Mouse (Mus musculus) hindbrain, embryonic 14.5 days (tissue): ENCODE measurements around the gene Dnah12. TPM values are rescaled to one million over a fixed set of nuclear protein-coding genes. Genes with fewer than 3 reads are reported as not detected.
"Not testable (repeated sequence)": the region's sequence is repeated elsewhere in the genome, so short reads cannot be mapped to it uniquely, and the experiment has no call there.

Experiments used
- ATAC-seq: fragments of 200-750 bp; cut with Nextera tagmentation; 2 replicates; pipeline ENCODE4 v1.8.0; 2017; ENCODE audit warnings: moderate number of reproducible peaks, mild to moderate bottlenecking, moderate TSS enrichment, moderate library complexity; ENCODE audit not compliant: low FRiP score
- DNase-seq: peaks from one replicate; pipeline ENCODE4 v3.0.0-alpha.2; 2015; ENCODE audit warnings: low spot score
- H3K27ac ChIP-seq: fragments of 300-500 bp; sonication (generic); 2 replicates; pipeline ENCODE4 v1.5.1; 2014; ENCODE audit warnings: mild to moderate bottlenecking, moderate library complexity
- H3K27me3 ChIP-seq: fragments of 300-500 bp; sonication (generic); 2 replicates; pipeline ENCODE4 v1.6.1; 2014; ENCODE audit warnings: mild to moderate bottlenecking, low read length, mixed read lengths; ENCODE audit not compliant: control insufficient read depth, insufficient read depth
- H3K36me3 ChIP-seq: fragments of 300-500 bp; sonication (generic); replicated peaks from 2 replicates; pipeline ENCODE4 v1.6.1; 2014; ENCODE audit not compliant: control insufficient read depth, insufficient read depth
- H3K4me1 ChIP-seq: fragments of 300-500 bp; sonication (generic); replicated peaks from 2 replicates; pipeline ENCODE4 v1.6.1; 2014; ENCODE audit warnings: antibody characterized with exemption, low read length, mixed read lengths; ENCODE audit not compliant: control insufficient read depth, insufficient read depth
- H3K4me2 ChIP-seq: fragments of 300-500 bp; sonication (generic); replicated peaks from 2 replicates; pipeline ENCODE4 v1.6.1; 2014; ENCODE audit warnings: mild to moderate bottlenecking, moderate library complexity
- H3K4me3 ChIP-seq: fragments of 300-500 bp; sonication (generic); replicated peaks from 2 replicates; pipeline ENCODE4 v1.5.1; 2014; ENCODE audit warnings: mild to moderate bottlenecking, low read length
- H3K9ac ChIP-seq: fragments of 300-500 bp; sonication (generic); 2 replicates; pipeline ENCODE4 v1.6.1; 2014
- H3K9me3 ChIP-seq: fragments of 300-500 bp; sonication (generic); 2 replicates; pipeline ENCODE4 v1.6.1; 2016; ENCODE audit warnings: low read length; ENCODE audit not compliant: control insufficient read depth
- WGBS: fragments of 180-500 bp; shearing (Covaris S2); extraction: QIAGEN DNeasy Blood & Tissue Kit; methylation state at CpG from one replicate; pipeline ENCODE4 v1.1.7; 2014; 5-methylcytosine and 5-hydroxymethylcytosine counted together
- polyA plus RNA-seq: library from polyadenylated mRNA; unstranded; fragments of >200 nt; fragmentation: Nextera tagmentation; extraction: Ambion mirVana; gene quantifications from 2 replicates; pipeline ENCODE4 v1.2.1, GENCODE M21; 2014

The Dnah12 gene
- polyA plus RNA-seq, 1 experiment from 2014 or later: 0.03 TPM

DNA sequence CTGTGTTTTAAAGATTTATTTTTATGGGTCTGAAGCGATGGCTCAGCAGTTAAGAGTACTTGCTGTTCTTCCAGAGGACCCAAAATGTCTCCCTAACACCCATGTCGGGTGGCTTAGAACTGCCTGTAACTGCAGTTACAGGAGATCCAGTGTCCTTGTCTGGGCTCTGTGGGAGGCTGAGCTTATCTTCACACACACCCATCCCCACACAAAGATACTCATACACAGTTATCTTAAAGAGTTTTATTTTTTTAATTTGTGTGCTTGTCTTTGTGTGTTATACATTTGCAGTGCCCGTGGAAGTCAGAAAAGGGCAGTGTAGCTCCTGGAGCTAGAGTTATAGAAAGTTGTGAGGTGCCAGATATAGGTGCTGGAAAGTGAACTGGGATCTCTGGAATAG, 197.7 kb downstream of the Dnah12 start:
- no peak overlapping the region for H3K9ac ChIP-seq
- WGBS: 92% methylated on average over 3 of the region's 3 CpGs
- H3K4me2 ChIP-seq: no peak overlapping the region

DNA sequence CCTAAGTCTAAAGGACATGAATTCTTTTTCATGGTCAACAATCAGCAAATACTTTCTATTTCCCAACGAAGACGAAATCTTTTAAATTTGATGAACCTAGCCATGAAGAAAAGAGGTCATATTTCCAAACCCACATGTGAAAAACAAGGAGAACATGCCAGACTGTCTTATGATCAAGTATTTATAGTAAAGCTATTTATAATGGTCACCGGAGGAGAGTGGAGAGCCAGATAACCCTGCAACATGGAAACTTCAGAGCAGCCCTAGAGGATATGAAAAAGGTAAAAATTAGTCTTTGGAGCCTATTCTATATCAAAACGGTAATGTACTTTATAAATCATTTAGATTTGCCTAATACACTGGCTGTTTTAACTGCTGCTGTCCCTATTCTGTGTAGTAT, 201.3 kb downstream of the Dnah12 start, which contains the start of gene Asb14:
Gene Asb14 (plus strand): TSS at position 166 of the 400 bp plus-strand sequence.
- Histone ChIP-seq H3K9me3 (no peaks in the 10 kb centered on the region), H3K36me3 (no peaks in the 10 kb centered on the region), H3K4me3 (no peak within 1 kb of the TSS), H3K27me3 (no peaks in the 10 kb centered on the region), H3K27ac (no peak within 1 kb of the TSS), H3K4me2 (no peak within 1 kb of the TSS), H3K9ac (no peak within 1 kb of the TSS), H3K4me1 (no peaks in the 10 kb centered on the region)
- ATAC-seq (no peak), DNase-seq (no peak)
- WGBS: 95% methylated on average over 4 of the region's 4 CpGs

More for the DNA sequence above, 197.7 kb downstream of the Dnah12 start:
- Histone ChIP-seq H3K27ac (no peak overlapping the region), H3K4me1 (no peaks in the 10 kb centered on the region), H3K9me3 (no peaks in the 10 kb centered on the region), H3K27me3 (no peaks in the 10 kb centered on the region), H3K36me3 (no peaks in the 10 kb centered on the region), H3K4me3 (no peak overlapping the region)
- DNase-seq: no peak
- ATAC-seq: no peak

GRCm38 (mm10) chr14:26899490-26899889, 206.4 kb downstream of the Dnah12 start:
- Histone ChIP-seq H3K4me1 (no peaks in the 10 kb centered on the region), H3K27me3 (no peaks in the 10 kb centered on the region), H3K4me2 (no peak overlapping the region), H3K9ac (no peak overlapping the region), H3K4me3 (no peak overlapping the region), H3K36me3 (no peaks in the 10 kb centered on the region), H3K27ac (no peak overlapping the region), H3K9me3 (no peaks in the 10 kb centered on the region)
- 80% methylated on average over 2 of the region's 2 CpGs for WGBS
- ATAC-seq (no peak), DNase-seq (no peak)

DNA sequence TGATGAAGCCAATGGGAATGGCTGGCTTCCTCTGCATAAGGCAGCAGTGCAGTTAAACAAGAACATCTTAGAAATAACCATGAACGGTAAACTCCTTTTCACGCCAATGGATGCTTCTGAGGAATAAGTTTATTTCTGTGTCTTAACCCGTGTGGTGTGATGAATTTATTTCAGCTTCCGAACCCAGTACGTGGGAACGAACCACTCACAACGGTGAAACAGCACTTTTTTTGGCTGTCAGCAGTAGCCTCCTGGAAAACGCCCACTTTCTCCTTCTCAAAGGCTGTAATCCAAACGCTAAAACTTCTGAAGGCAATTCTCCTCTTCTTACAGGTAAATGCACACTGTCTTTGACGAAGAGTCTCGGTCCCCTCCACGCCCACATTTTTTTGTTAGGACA, 207.8 kb downstream of the Dnah12 start:
- WGBS: 89% methylated on average over 12 of the region's 12 CpGs
- no peak overlapping the region for H3K9ac ChIP-seq

GRCm38 (mm10) chr14:26907401-26907800, 214.3 kb downstream of the Dnah12 start:
- Histone ChIP-seq H3K4me3 (no peak overlapping the region), H3K27me3 (no peaks in the 10 kb centered on the region), H3K36me3 (no peaks in the 10 kb centered on the region), H3K27ac (no peak overlapping the region), H3K4me1 (no peaks in the 10 kb centered on the region), H3K9ac (no peak overlapping the region), H3K4me2 (no peak overlapping the region), H3K9me3 (no peaks in the 10 kb centered on the region)
- ATAC-seq: no peak
- 97% methylated on average over 4 of the region's 4 CpGs for WGBS
- no peak for DNase-seq

More for the DNA sequence above, 207.8 kb downstream of the Dnah12 start:
- Histone ChIP-seq H3K4me3 (no peak overlapping the region), H3K4me1 (no peaks in the 10 kb centered on the region), H3K27ac (no peak overlapping the region), H3K4me2 (no peak overlapping the region), H3K36me3 (no peaks in the 10 kb centered on the region), H3K9me3 (no peaks in the 10 kb centered on the region), H3K27me3 (no peaks in the 10 kb centered on the region)
- no peak for DNase-seq
- ATAC-seq: no peak

GRCm38 (mm10) chr14:26910461-26910860, 217.4 kb downstream of the Dnah12 start:
- ATAC-seq, H3K27ac ChIP-seq, H3K4me1 ChIP-seq, H3K27me3 ChIP-seq, H3K9me3 ChIP-seq, H3K4me2 ChIP-seq, H3K36me3 ChIP-seq, H3K4me3 ChIP-seq, H3K9ac ChIP-seq, DNase-seq: not testable (repeated sequence)
- 41% methylated on average over 9 of the region's 9 CpGs for WGBS

GRCm38 (mm10) chr14:26911201-26911600, 218.1 kb downstream of the Dnah12 start:
- ATAC-seq (no peak), DNase-seq (no peak)
- Histone ChIP-seq H3K36me3 (no peaks in the 10 kb centered on the region), H3K27me3 (no peaks in the 10 kb centered on the region), H3K9me3 (no peaks in the 10 kb centered on the region), H3K4me1 (no peaks in the 10 kb centered on the region), H3K9ac (no peak overlapping the region), H3K27ac (no peak overlapping the region), H3K4me2 (no peak overlapping the region), H3K4me3 (no peak overlapping the region)
- WGBS: 83% methylated on average over 6 of the region's 6 CpGs

GRCm38 (mm10) chr14:26911826-26912225, 218.8 kb downstream of the Dnah12 start:
- H3K4me3 ChIP-seq: no peak overlapping the region
- no peaks in the 10 kb centered on the region for H3K27me3 ChIP-seq
- H3K4me2 ChIP-seq: no peak overlapping the region
- H3K4me1 ChIP-seq: no peaks in the 10 kb centered on the region
- ATAC-seq: no peak
- H3K36me3 ChIP-seq: no peaks in the 10 kb centered on the region
- H3K27ac ChIP-seq: no peak overlapping the region
- WGBS: 95% methylated on average over 13 of the region's 13 CpGs
- no peaks in the 10 kb centered on the region for H3K9me3 ChIP-seq
- no peak overlapping the region for H3K9ac ChIP-seq
- DNase-seq: no peak

GRCm38 (mm10) chr14:26913681-26914268, 220.7 kb downstream of the Dnah12 start:
- Histone ChIP-seq H3K36me3 (peaks cover 6% of the 10 kb centered on the region), H3K9ac (no peak overlapping the region), H3K4me3 (no peak overlapping the region), H3K4me2 (no peak overlapping the region), H3K4me1 (no peaks in the 10 kb centered on the region), H3K9me3 (no peaks in the 10 kb centered on the region), H3K27me3 (no peaks in the 10 kb centered on the region), H3K27ac (no peak overlapping the region)
- ATAC-seq: no peak
- 64% methylated on average over 9 of the region's 9 CpGs for WGBS
- DNase-seq: no peak

GRCm38 (mm10) chr14:26919310-26919709, 226.2 kb downstream of the Dnah12 start:
- Histone ChIP-seq H3K9ac (no peak overlapping the region), H3K9me3 (no peaks in the 10 kb centered on the region), H3K27me3 (no peaks in the 10 kb centered on the region), H3K4me2 (no peak overlapping the region), H3K4me3 (no peak overlapping the region), H3K36me3 (peaks cover 51% of the 10 kb centered on the region), H3K27ac (no peak overlapping the region), H3K4me1 (no peaks in the 10 kb centered on the region)
- whole genome bisulfite sequencing: 95% methylated on average over 3 of the region's 3 CpGs
- DNase-seq (no peak), ATAC-seq (no peak)
